11 mouse cellular contexts compared by ENCODE assay signal in genomic region chr17:34196491-34196890, GRCm38 (mm10). TPM values are rescaled to one million over a fixed set of nuclear protein-coding genes. Genes with fewer than 3 reads are reported as not detected.
DNase-seq lines count a peak whose midpoint lies in the region; ATAC-seq and TF ChIP-seq lines count a peak whose summit lies in the region.
"Had no signal": no experiment of that assay in that cellular context is flagged by ENCODE, and none has a peak within 500 bp of the region (broad histone marks: within the 10 kb centered on the region; RNA-seq: fewer than 3 reads in every experiment).

No protein-coding gene starts in this region.

- H3K36me3 ChIP-seq in heart, postnatal 0 days (replicated peaks; ENCODE audit: control insufficient read depth, insufficient read depth, low read length) = no peaks in the 10 kb centered on the region
- no peaks in the 10 kb centered on the region for H3K36me3 ChIP-seq in heart, embryonic 12.5 days
- H3K36me3 ChIP-seq in liver, embryonic 15.5 days (replicated peaks) = no peaks in the 10 kb centered on the region
- no peaks in the 10 kb centered on the region for H3K36me3 ChIP-seq in forebrain, embryonic 12.5 days (replicated peaks)
- H3K36me3 ChIP-seq in forebrain, embryonic 11.5 days (ENCODE audit: control insufficient read depth, insufficient read depth, low read length) = no peaks in the 10 kb centered on the region
- H3K36me3 ChIP-seq: lung, embryonic 15.5 days had no signal

- no peak for TF ChIP-seq CTCF in heart, postnatal 0 days (IDR thresholded peaks at IDR 0.05; ENCODE audit: low read depth)

- H3K4me2 ChIP-seq in heart, postnatal 0 days (ENCODE audit: low read depth, low read length) = peak overlapping the region; percentile 74; the same call in 1 of the 2 replicates
- no peak overlapping the region for H3K4me2 ChIP-seq in heart, embryonic 12.5 days
- H3K4me2 ChIP-seq in liver, embryonic 15.5 days = peak overlapping the region; percentile 73
- H3K4me2 ChIP-seq in forebrain, embryonic 12.5 days = no peak overlapping the region
- H3K4me2 ChIP-seq in forebrain, embryonic 11.5 days (ENCODE audit: low read depth, low read length, severe bottlenecking) = no peak overlapping the region

- DNase-seq in heart, postnatal 0 days (ENCODE audit: low spot score) = no peak
- DNase-seq in CD4-positive, CD25-positive, alpha-beta regulatory T cell, adult 2 months (ENCODE audit: low read depth, low spot score) = peak; percentile 83
- DNase-seq in spleen, postnatal 36 days (ENCODE audit: low spot score in 2 of 2) = peak; percentile 86
- DNase-seq in ovary, adult 18-20 months (ENCODE audit: low spot score) = no peak
- DNase-seq in forebrain, embryonic 11.5 days (ENCODE audit: low spot score) = no peak
- DNase-seq: cerebellum, adult 18-20 months; kidney, adult 9 months had no signal

- no peak overlapping the region; the same call in 1 of the 2 replicates for H3K4me3 ChIP-seq in heart, postnatal 0 days (ENCODE audit: low read depth, low read length)
- no peak overlapping the region for H3K4me3 ChIP-seq in heart, embryonic 12.5 days
- no peak overlapping the region for H3K4me3 ChIP-seq in liver, embryonic 15.5 days (replicated peaks)
- H3K4me3 ChIP-seq in forebrain, embryonic 12.5 days (replicated peaks) = no peak overlapping the region
- H3K4me3 ChIP-seq in forebrain, embryonic 11.5 days (ENCODE audit: low read depth, low read length) = no peak overlapping the region

- H3K27ac ChIP-seq in heart, postnatal 0 days (ENCODE audit: low read depth) = peak overlapping the region; percentile 39; the same call in 1 of the 2 replicates
- H3K27ac ChIP-seq in heart, embryonic 12.5 days (ENCODE audit: poor library complexity, severe bottlenecking) = no peak overlapping the region
- no peak overlapping the region for H3K27ac ChIP-seq in liver, embryonic 15.5 days (replicated peaks)
- H3K27ac ChIP-seq in forebrain, embryonic 12.5 days = no peak overlapping the region
- no peak overlapping the region for H3K27ac ChIP-seq in forebrain, embryonic 11.5 days (ENCODE audit: low read depth, low read length)
- H3K27ac ChIP-seq: lung, embryonic 15.5 days had no signal

- H3K9me3 ChIP-seq in heart, postnatal 0 days (replicated peaks; ENCODE audit: control insufficient read depth, low read length) = no peaks in the 10 kb centered on the region
- no peaks in the 10 kb centered on the region for H3K9me3 ChIP-seq in heart, embryonic 12.5 days (replicated peaks)
- no peaks in the 10 kb centered on the region for H3K9me3 ChIP-seq in liver, embryonic 15.5 days (replicated peaks)
- H3K9me3 ChIP-seq in forebrain, embryonic 12.5 days = no peaks in the 10 kb centered on the region
- no peaks in the 10 kb centered on the region for H3K9me3 ChIP-seq in forebrain, embryonic 11.5 days (ENCODE audit: control insufficient read depth, low read length)
- H3K9me3 ChIP-seq: lung, embryonic 15.5 days had no signal

- 35% methylated on average over 12 of the region's 12 CpGs for WGBS in heart, postnatal 0 days
- 28% methylated on average over 12 of the region's 12 CpGs for WGBS in heart, embryonic 12.5 days
- 9% methylated on average over 12 of the region's 12 CpGs for WGBS in liver, embryonic 15.5 days (ENCODE audit: insufficient replicate concordance)
- 29% methylated on average over 12 of the region's 12 CpGs for WGBS in forebrain, embryonic 12.5 days
- WGBS in forebrain, embryonic 11.5 days = 27% methylated on average over 12 of the region's 12 CpGs

- ATAC-seq in heart, postnatal 0 days (ENCODE audit: insufficient read depth, low read depth) = no peak
- no peak for ATAC-seq in heart, embryonic 12.5 days (ENCODE audit: insufficient number of reproducible peaks, low FRiP score)
- no peak for ATAC-seq in liver, embryonic 15.5 days (ENCODE audit: insufficient read depth)
- ATAC-seq in forebrain, embryonic 12.5 days (ENCODE audit: low FRiP score) = no peak
- no peak for ATAC-seq in forebrain, embryonic 11.5 days (replicated peaks; ENCODE audit: low FRiP score)

- H3K4me1 ChIP-seq in heart, postnatal 0 days (ENCODE audit: control insufficient read depth, insufficient read depth) = no peaks in the 10 kb centered on the region
- H3K4me1 ChIP-seq in heart, embryonic 12.5 days (replicated peaks) = peaks cover 11% of the 10 kb centered on the region
- H3K4me1 ChIP-seq in liver, embryonic 15.5 days (replicated peaks) = peaks cover 16% of the 10 kb centered on the region
- H3K4me1 ChIP-seq in forebrain, embryonic 12.5 days = peaks cover 19% of the 10 kb centered on the region
- peaks cover 5% of the 10 kb centered on the region for H3K4me1 ChIP-seq in forebrain, embryonic 11.5 days (replicated peaks; ENCODE audit: control insufficient read depth, insufficient read depth, low read length)

- H3K9ac ChIP-seq in heart, postnatal 0 days (replicated peaks; ENCODE audit: low read depth, low read length) = no peak overlapping the region
- no peak overlapping the region for H3K9ac ChIP-seq in heart, embryonic 12.5 days
- H3K9ac ChIP-seq in liver, embryonic 15.5 days = no peak overlapping the region
- H3K9ac ChIP-seq in forebrain, embryonic 12.5 days = no peak overlapping the region
- no peak overlapping the region for H3K9ac ChIP-seq in forebrain, embryonic 11.5 days (ENCODE audit: low read length)
- H3K9ac ChIP-seq: lung, embryonic 15.5 days had no signal

- H3K27me3 ChIP-seq in heart, postnatal 0 days (ENCODE audit: control insufficient read depth, insufficient read depth, low read length) = peaks cover 69% of the 10 kb centered on the region
- H3K27me3 ChIP-seq in heart, embryonic 12.5 days (replicated peaks) = peaks cover 95% of the 10 kb centered on the region
- H3K27me3 ChIP-seq in liver, embryonic 15.5 days = peaks cover 69% of the 10 kb centered on the region
- peaks cover 98% of the 10 kb centered on the region for H3K27me3 ChIP-seq in forebrain, embryonic 12.5 days
- H3K27me3 ChIP-seq in forebrain, embryonic 11.5 days (ENCODE audit: control insufficient read depth, insufficient read depth, low read length) = peaks cover 56% of the 10 kb centered on the region

- TF ChIP-seq EP300 in heart, postnatal 0 days (IDR thresholded peaks at IDR 0.05; ENCODE audit: low read depth) = no peak

RNA-seq across cellular contexts. Expression of gene Psmb8, which starts 1.0 kb away (rescaled TPM):
- total RNA-seq in heart, postnatal 0 days (2014; rRNA removed; ENCODE audit: low replicate concordance) = 9.7 and 11.0 TPM in 2 replicates
- 9.4 and 9.9 TPM in 2 replicates for polyA plus RNA-seq in heart, postnatal 0 days (2015; fragmentation: Nextera tagmentation; extraction: Ambion mirVana)
- 1.9 and 2.0 TPM in 2 replicates for polyA plus RNA-seq in heart, embryonic 12.5 days (2016; fragmentation: Nextera tagmentation; extraction: Ambion mirVana)
- polyA plus RNA-seq in liver, embryonic 15.5 days (2015; fragmentation: Nextera tagmentation; extraction: Ambion mirVana) = 21.9 and 22.8 TPM in 2 replicates
- polyA plus RNA-seq in forebrain, embryonic 12.5 days (2016; fragmentation: Nextera tagmentation; extraction: Ambion mirVana) = 0.53 and 1.7 TPM in 2 replicates
- polyA plus RNA-seq in forebrain, embryonic 11.5 days (2014; fragmentation: Nextera tagmentation; extraction: Ambion mirVana) = 1.5 and 1.6 TPM in 2 replicates

RNA-seq across cellular contexts. Expression of gene Tap2, which starts 6.8 kb away (rescaled TPM):
- 3.3 and 14.5 TPM in 2 replicates for total RNA-seq in heart, postnatal 0 days (2014; rRNA removed; ENCODE audit: low replicate concordance)
- 7.0 and 7.5 TPM in 2 replicates for polyA plus RNA-seq in heart, postnatal 0 days (2015; fragmentation: Nextera tagmentation; extraction: Ambion mirVana)
- 1.3 and 1.7 TPM in 2 replicates for polyA plus RNA-seq in heart, embryonic 12.5 days (2016; fragmentation: Nextera tagmentation; extraction: Ambion mirVana)
- 7.2 and 7.4 TPM in 2 replicates for polyA plus RNA-seq in liver, embryonic 15.5 days (2015; fragmentation: Nextera tagmentation; extraction: Ambion mirVana)
- polyA plus RNA-seq in forebrain, embryonic 12.5 days (2016; fragmentation: Nextera tagmentation; extraction: Ambion mirVana) = 0.47 and 1.1 TPM in 2 replicates
- 0.11 and 0.41 TPM in 2 replicates for polyA plus RNA-seq in forebrain, embryonic 11.5 days (2014; fragmentation: Nextera tagmentation; extraction: Ambion mirVana)

RNA-seq across cellular contexts. Expression of gene Psmb9, which starts 8.9 kb away (rescaled TPM):
- total RNA-seq in heart, postnatal 0 days (2014; rRNA removed; ENCODE audit: low replicate concordance) = 2.9 and 6.3 TPM in 2 replicates
- 2.5 and 3.6 TPM in 2 replicates for polyA plus RNA-seq in heart, postnatal 0 days (2015; fragmentation: Nextera tagmentation; extraction: Ambion mirVana)
- polyA plus RNA-seq in heart, embryonic 12.5 days (2016; fragmentation: Nextera tagmentation; extraction: Ambion mirVana) = 0.59 and 0.91 TPM in 2 replicates
- 10.6 and 11.2 TPM in 2 replicates for polyA plus RNA-seq in liver, embryonic 15.5 days (2015; fragmentation: Nextera tagmentation; extraction: Ambion mirVana)
- polyA plus RNA-seq in forebrain, embryonic 12.5 days (2016; fragmentation: Nextera tagmentation; extraction: Ambion mirVana) = 0.78 and 1.1 TPM in 2 replicates
- 0.99 and 1.6 TPM in 2 replicates for polyA plus RNA-seq in forebrain, embryonic 11.5 days (2014; fragmentation: Nextera tagmentation; extraction: Ambion mirVana)

RNA-seq across cellular contexts. Expression of gene Tap1, which starts 9.1 kb away (rescaled TPM):
- 8.8 and 10.7 TPM in 2 replicates for total RNA-seq in heart, postnatal 0 days (2014; rRNA removed; ENCODE audit: low replicate concordance)
- polyA plus RNA-seq in heart, postnatal 0 days (2015; fragmentation: Nextera tagmentation; extraction: Ambion mirVana) = 2.7 and 3.7 TPM in 2 replicates
- polyA plus RNA-seq in heart, embryonic 12.5 days (2016; fragmentation: Nextera tagmentation; extraction: Ambion mirVana) = 1.1 TPM in 2 replicates
- 4.2 and 4.8 TPM in 2 replicates for polyA plus RNA-seq in liver, embryonic 15.5 days (2015; fragmentation: Nextera tagmentation; extraction: Ambion mirVana)
- polyA plus RNA-seq in forebrain, embryonic 12.5 days (2016; fragmentation: Nextera tagmentation; extraction: Ambion mirVana) = 1.3 and 2.2 TPM in 2 replicates
- polyA plus RNA-seq in forebrain, embryonic 11.5 days (2014; fragmentation: Nextera tagmentation; extraction: Ambion mirVana) = 1.6 and 1.7 TPM in 2 replicates

RNA-seq across cellular contexts. Expression of gene H2-Ob, which starts 42.2 kb away (rescaled TPM):
- not detected in 2 replicates for total RNA-seq in heart, postnatal 0 days (2014; rRNA removed; ENCODE audit: low replicate concordance)
- polyA plus RNA-seq in heart, postnatal 0 days (2015; fragmentation: Nextera tagmentation; extraction: Ambion mirVana) = 0.08 and 0.14 TPM in 2 replicates
- 0.15 TPM in 1 of 2 replicates, not detected in the other for polyA plus RNA-seq in heart, embryonic 12.5 days (2016; fragmentation: Nextera tagmentation; extraction: Ambion mirVana)
- 0.31 and 0.51 TPM in 2 replicates for polyA plus RNA-seq in liver, embryonic 15.5 days (2015; fragmentation: Nextera tagmentation; extraction: Ambion mirVana)
- not detected in 2 replicates for polyA plus RNA-seq in forebrain, embryonic 12.5 days (2016; fragmentation: Nextera tagmentation; extraction: Ambion mirVana)
- not detected in 2 replicates for polyA plus RNA-seq in forebrain, embryonic 11.5 days (2014; fragmentation: Nextera tagmentation; extraction: Ambion mirVana)

Comparison
In these comparisons a context has a peak if more than half of its experiments do, and no peak if none do; other contexts are left out.
1. H3K4me2 ChIP-seq: peak in heart, postnatal 0 days (single experiment) and liver, embryonic 15.5 days (single experiment); none in heart, embryonic 12.5 days (single experiment), forebrain, embryonic 12.5 days (single experiment) and forebrain, embryonic 11.5 days (single experiment).
2. DNase-seq: peak in CD4-positive, CD25-positive, alpha-beta regulatory T cell, adult 2 months (single experiment) and spleen, postnatal 36 days (2 of 2); none in heart, postnatal 0 days (single experiment), ovary, adult 18-20 months (single experiment) and forebrain, embryonic 11.5 days (single experiment).